Mouse (Mus musculus) ES-Bruce4 (cell line): ENCODE results near the gene Usp39.

Source experiments
- CTCF ChIP-seq: IDR thresholded peaks from one replicate; pipeline ENCODE4 v1.8.1; 2011; ENCODE audit warnings: low read depth, low read length
- EP300 ChIP-seq: IDR thresholded peaks from 2 replicates; pipeline ENCODE4 v1.6.1; 2011; ENCODE audit warnings: low read depth, low read length; ENCODE audit not compliant: insufficient read depth
- POLR2A ChIP-seq: IDR thresholded peaks from one replicate; pipeline ENCODE4 v1.8.1; 2011; ENCODE audit warnings: low read length; ENCODE audit not compliant: insufficient read depth

DNA sequence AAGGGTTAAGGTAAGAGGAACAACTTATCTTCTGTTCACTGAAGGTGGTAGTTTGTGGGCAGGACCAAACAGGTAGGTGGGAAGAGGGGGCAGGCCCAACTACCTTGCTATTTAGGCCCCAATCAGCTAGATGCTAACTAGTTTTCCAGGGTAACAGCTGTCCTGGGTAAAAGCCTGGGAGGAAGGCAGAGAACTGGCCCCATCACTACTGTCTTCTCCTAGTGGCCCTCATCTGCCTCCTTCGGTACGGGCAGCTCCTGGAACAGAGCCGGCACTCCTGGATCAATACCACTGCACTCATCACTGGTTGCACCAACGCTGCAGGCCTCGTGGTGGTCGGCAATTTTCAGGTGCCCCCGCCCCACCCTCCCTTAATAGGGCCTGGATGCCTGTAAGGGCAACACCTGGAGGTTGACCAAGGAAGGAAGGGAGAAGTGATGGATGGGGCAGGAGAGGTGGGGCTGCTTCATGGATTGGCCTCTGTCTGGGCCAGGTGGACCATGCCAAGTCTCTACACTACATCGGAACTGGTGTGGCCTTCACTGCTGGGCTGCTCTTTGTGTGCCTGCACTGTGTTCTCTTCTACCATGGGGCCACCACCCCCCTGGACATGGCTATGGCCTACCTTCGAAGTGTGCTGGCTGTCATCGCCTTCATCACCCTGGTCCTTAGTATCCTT is 13.2 kb upstream of the Usp39 start:
- TF ChIP-seq POLR2A (no peak), CTCF (no peak), EP300 (no peak)
